Mouse (Mus musculus): ENCODE measurements around the gene Hdhd3. TPM values are rescaled to one million over a fixed set of nuclear protein-coding genes. Genes with fewer than 3 reads are reported as not detected.

The Hdhd3 gene
- total and polyA plus RNA-seq, 3 experiments: 9.2 to 26.1 (median 20.1) TPM

- DNase-seq: no peak
Observed at GRCm38 (mm10) chr4:62477542-62478244, 25.6 kb downstream of the Hdhd3 start.

- no peak for DNase-seq
Observed at GRCm38 (mm10) chr4:62475793-62476192, 27.5 kb downstream of the Hdhd3 start.

DNA sequence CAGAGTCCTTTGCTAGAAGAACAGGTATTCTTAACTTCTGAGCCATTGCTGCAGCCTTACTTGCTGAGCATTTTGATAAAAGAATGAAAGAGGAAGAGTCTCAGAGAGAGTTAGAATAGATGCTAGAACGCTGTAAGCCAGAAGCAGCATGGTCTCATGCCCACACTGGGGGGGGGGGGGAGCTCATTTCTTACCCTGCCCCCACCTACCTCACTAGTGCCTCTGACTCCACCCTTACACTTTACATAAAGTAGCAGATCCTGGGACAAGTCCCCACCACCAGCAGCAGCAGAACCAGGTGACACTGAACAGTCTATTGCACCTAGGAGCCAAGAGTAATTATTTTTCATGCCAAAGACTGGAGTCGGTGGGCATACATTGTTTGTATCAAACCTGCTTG lies 28.1 kb downstream of the Hdhd3 start:
- DNase-seq: no peak

GRCm38 (mm10) chr4:62472071-62472470 lies 31.2 kb downstream of the Hdhd3 start:
- no peak for DNase-seq

- DNase-seq: peak; percentile 84
Observed at GRCm38 (mm10) chr4:62470598-62471051, 32.6 kb downstream of the Hdhd3 start, which contains the start of gene Wdr31. TSS of gene Wdr31 (minus strand) at chr4:62470896.

GRCm38 (mm10) chr4:62468158-62468557 lies 35.1 kb downstream of the Hdhd3 start:
- no peak for DNase-seq

- no peak for DNase-seq
Observed at GRCm38 (mm10) chr4:62463124-62463523, 40.1 kb downstream of the Hdhd3 start.

DNA sequence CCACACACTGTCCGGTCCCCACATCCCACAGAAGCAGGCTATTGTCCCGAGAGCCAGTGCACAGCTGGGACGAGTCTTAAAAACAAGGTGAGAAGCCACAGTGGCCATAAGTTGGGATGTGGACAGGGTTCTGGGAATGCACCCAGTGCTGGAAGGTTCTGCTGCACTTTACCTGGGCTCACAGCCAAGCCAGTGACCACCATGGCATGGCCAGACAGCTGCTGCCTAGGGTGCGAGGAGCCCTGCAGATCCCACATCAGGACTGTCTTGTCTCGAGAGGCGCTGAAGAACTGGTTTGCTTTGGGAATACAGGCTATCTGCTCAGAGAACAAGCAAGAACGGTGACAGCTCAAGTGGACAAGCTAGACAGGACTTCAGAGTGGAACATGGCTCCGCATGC lies 42.9 kb downstream of the Hdhd3 start:
- DNase-seq: no peak

DNA sequence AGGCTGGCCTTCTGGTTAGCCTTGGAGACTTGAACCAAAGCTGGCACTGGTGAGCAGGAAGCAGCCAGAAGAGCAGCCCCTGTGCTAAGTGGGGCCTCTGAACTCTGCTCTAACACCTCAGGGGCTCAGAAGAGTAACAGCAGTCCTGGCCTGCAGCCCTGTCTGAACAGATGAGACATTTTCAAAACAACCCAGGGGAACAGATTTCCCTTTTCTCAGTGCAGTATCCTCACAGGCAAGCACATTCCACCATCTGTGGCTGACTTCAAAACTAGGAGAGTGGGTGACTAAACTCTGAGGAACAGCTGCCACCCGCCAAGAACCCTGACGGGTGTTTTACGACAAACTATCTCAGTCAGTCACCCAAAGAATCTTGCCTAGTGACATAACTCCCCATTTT lies 44.2 kb downstream of the Hdhd3 start:
- no peak for DNase-seq

- DNase-seq: peak; percentile 33
Observed at GRCm38 (mm10) chr4:62454995-62455394, 48.3 kb downstream of the Hdhd3 start.

Other genes with a start within 250 kb of the Hdhd3 start
- gene Slc31a2, start 240.9 kb downstream of the Hdhd3 start, total RNA-seq (2021): 10 to 100 TPM; 21.2 to 51.9 TPM
- 40.5 and 44.4 TPM in 2 replicates for gene Slc31a2, start 240.9 kb downstream of the Hdhd3 start, polyA plus RNA-seq (2012; rRNA removed)
- gene Fkbp15, start 142.9 kb downstream of the Hdhd3 start, total RNA-seq (2021): 10 to 100 TPM; 35.2 to 36.9 TPM
- 21.8 and 27.4 TPM in 2 replicates for gene Fkbp15, start 142.9 kb downstream of the Hdhd3 start, polyA plus RNA-seq (2012; rRNA removed)
- 10 to 100 TPM; 50.1 to 50.7 TPM for gene Slc31a1, start 142.7 kb downstream of the Hdhd3 start, total RNA-seq (2021)
- 11.6 and 12.3 TPM in 2 replicates for gene Slc31a1, start 142.7 kb downstream of the Hdhd3 start, polyA plus RNA-seq (2012; rRNA removed)
- gene Cdc26, start 94.8 kb downstream of the Hdhd3 start, total RNA-seq (2021): 10 to 100 TPM; 62.0 to 67.5 TPM
- gene Cdc26, start 94.8 kb downstream of the Hdhd3 start, polyA plus RNA-seq (2012; rRNA removed): 7.9 and 12.5 TPM in 2 replicates
- gene Prpf4, start 94.7 kb downstream of the Hdhd3 start, total RNA-seq (2021): 10 to 100 TPM; 21.6 to 23.6 TPM
- gene Prpf4, start 94.7 kb downstream of the Hdhd3 start, polyA plus RNA-seq (2012; rRNA removed): 9.1 and 15.1 TPM in 2 replicates
- 1 to 10 TPM in 1 of 2 experiments, not detected in 1; 1.1 TPM for gene Rnf183, start 68.2 kb downstream of the Hdhd3 start, total RNA-seq (2021)
- 0.28 and 3.3 TPM in 2 replicates for gene Rnf183, start 68.2 kb downstream of the Hdhd3 start, polyA plus RNA-seq (2012; rRNA removed)
- gene Wdr31, start 32.6 kb downstream of the Hdhd3 start, total RNA-seq (2021): 1 to 10 TPM in 1 of 2 experiments, under 1 TPM in 1; 0.78 to 2.0 TPM
- 1.3 and 2.6 TPM in 2 replicates for gene Wdr31, start 32.6 kb downstream of the Hdhd3 start, polyA plus RNA-seq (2012; rRNA removed)
- 10 to 100 TPM in 1 of 2 experiments, 1 to 10 TPM in 1; 3.0 to 13.9 TPM for gene Bspry, start 23.4 kb downstream of the Hdhd3 start, total RNA-seq (2021)
- gene Bspry, start 23.4 kb downstream of the Hdhd3 start, polyA plus RNA-seq (2012; rRNA removed): 10.9 and 15.3 TPM in 2 replicates
- gene Alad, start 16.5 kb upstream of the Hdhd3 start, total RNA-seq (2021): 100 to 1,000 TPM; 102 to 118 TPM
- 313 and 413 TPM in 2 replicates for gene Alad, start 16.5 kb upstream of the Hdhd3 start, polyA plus RNA-seq (2012; rRNA removed)
- 10 to 100 TPM; 48.4 to 50.5 TPM for gene Pole3, start 21.6 kb upstream of the Hdhd3 start, total RNA-seq (2021)
- 11.7 and 13.8 TPM in 2 replicates for gene Pole3, start 21.6 kb upstream of the Hdhd3 start, polyA plus RNA-seq (2012; rRNA removed)
- gene 4933430I17Rik, start 21.9 kb upstream of the Hdhd3 start, total RNA-seq (2021): under 1 TPM; 0.14 to 0.31 TPM
- 0.06 TPM in 1 of 2 replicates, not detected in the other for gene 4933430I17Rik, start 21.9 kb upstream of the Hdhd3 start, polyA plus RNA-seq (2012; rRNA removed)
- gene Rgs3, start 56.4 kb upstream of the Hdhd3 start, total RNA-seq (2021): 10 to 100 TPM; 28.2 to 39.5 TPM
- 31.5 and 35.7 TPM in 2 replicates for gene Rgs3, start 56.4 kb upstream of the Hdhd3 start, polyA plus RNA-seq (2012; rRNA removed)